Mouse (Mus musculus) ES-Bruce4 (cell line): Measurements from ENCODE around the gene Cap1. TPM values are rescaled to one million over a fixed set of nuclear protein-coding genes. Genes with fewer than 3 reads are reported as not detected.
A peak's percentile ranks its signal among the peaks of the same experiment; 100 is the strongest.

Experiments
- H3K27ac ChIP-seq: 2 replicates; pipeline ENCODE4 v1.5.1; 2012; ENCODE audit warnings: low read length, inconsistent platforms; ENCODE audit not compliant: insufficient read depth
- H3K27me3 ChIP-seq: 2 replicates; pipeline ENCODE4 v1.6.1; 2012; ENCODE audit warnings: mild to moderate bottlenecking, low read length, inconsistent platforms; ENCODE audit not compliant: control insufficient read depth, poor library complexity, insufficient read depth, severe bottlenecking
- H3K36me3 ChIP-seq: 2 replicates; pipeline ENCODE4 v1.6.1; 2012; ENCODE audit warnings: inconsistent platforms, mild to moderate bottlenecking, low read length, moderate library complexity; ENCODE audit not compliant: control insufficient read depth, poor library complexity, insufficient read depth, severe bottlenecking
- H3K4me1 ChIP-seq: one replicate; pipeline ENCODE4 v1.8.1; 2011; ENCODE audit warnings: low read length; ENCODE audit not compliant: control insufficient read depth, insufficient read depth
- H3K4me3 ChIP-seq: 2 replicates; pipeline ENCODE4 v1.5.1; 2011; ENCODE audit warnings: low read depth, mild to moderate bottlenecking, low read length
- H3K9ac ChIP-seq: 2 replicates; pipeline ENCODE4 v1.6.1; 2012; ENCODE audit warnings: low read depth, mild to moderate bottlenecking, inconsistent platforms; ENCODE audit not compliant: poor library complexity, severe bottlenecking
- H3K9me3 ChIP-seq: replicated peaks from 2 replicates; pipeline ENCODE4 v1.6.1; 2012; ENCODE audit warnings: mild to moderate bottlenecking, low read length, inconsistent platforms; ENCODE audit not compliant: control insufficient read depth, poor library complexity, insufficient read depth, severe bottlenecking
- CTCF ChIP-seq: IDR thresholded peaks from one replicate; pipeline ENCODE4 v1.8.1; 2011; ENCODE audit warnings: low read depth, low read length
- EP300 ChIP-seq: IDR thresholded peaks from 2 replicates; pipeline ENCODE4 v1.6.1; 2011; ENCODE audit warnings: low read depth, low read length; ENCODE audit not compliant: insufficient read depth
- POLR2A ChIP-seq: IDR thresholded peaks from one replicate; pipeline ENCODE4 v1.8.1; 2011; ENCODE audit warnings: low read length; ENCODE audit not compliant: insufficient read depth
- polyA plus RNA-seq: library from polyadenylated mRNA; stranded (reverse); fragments of >200 nt; gene quantifications from 2 replicates; pipeline ENCODE4 v1.2.4, GENCODE M21; 2011; ENCODE audit warnings: low read depth; ENCODE audit not compliant: missing spikeins, insufficient read depth, insufficient read length

The Cap1 gene
- polyA plus RNA-seq, 1 experiment = 183 TPM

DNA sequence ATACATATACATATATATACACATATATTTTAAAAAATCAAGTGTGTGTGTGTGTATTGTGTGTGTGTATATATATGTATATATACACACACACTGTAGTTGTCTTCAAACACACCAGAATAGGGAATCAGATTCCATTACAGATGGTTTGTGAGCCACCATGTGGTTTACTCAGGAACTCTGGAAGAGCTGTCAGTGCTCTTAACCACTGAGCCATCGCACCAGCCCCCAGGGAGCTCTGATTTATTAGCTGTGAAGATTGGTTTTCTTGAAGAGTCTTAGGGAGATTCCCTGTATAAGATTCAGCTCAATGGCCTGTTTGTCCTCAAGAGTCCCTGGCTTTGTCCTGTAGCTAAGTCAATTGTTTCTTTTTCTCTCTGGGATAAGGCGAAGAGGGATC is 47.9 kb downstream of the Cap1 start:
- Histone ChIP-seq H3K27ac (no peak overlapping the region), H3K27me3 (no peaks in the 10 kb centered on the region), H3K9me3 (peaks cover 4% of the 10 kb centered on the region; the same call in 1 of the 2 replicates), H3K36me3 (no peaks in the 10 kb centered on the region), H3K4me3 (no peak overlapping the region), H3K9ac (no peak overlapping the region), H3K4me1 (peaks cover 1% of the 10 kb centered on the region)
- TF ChIP-seq CTCF (no peak), POLR2A (no peak), EP300 (no peak)

DNA sequence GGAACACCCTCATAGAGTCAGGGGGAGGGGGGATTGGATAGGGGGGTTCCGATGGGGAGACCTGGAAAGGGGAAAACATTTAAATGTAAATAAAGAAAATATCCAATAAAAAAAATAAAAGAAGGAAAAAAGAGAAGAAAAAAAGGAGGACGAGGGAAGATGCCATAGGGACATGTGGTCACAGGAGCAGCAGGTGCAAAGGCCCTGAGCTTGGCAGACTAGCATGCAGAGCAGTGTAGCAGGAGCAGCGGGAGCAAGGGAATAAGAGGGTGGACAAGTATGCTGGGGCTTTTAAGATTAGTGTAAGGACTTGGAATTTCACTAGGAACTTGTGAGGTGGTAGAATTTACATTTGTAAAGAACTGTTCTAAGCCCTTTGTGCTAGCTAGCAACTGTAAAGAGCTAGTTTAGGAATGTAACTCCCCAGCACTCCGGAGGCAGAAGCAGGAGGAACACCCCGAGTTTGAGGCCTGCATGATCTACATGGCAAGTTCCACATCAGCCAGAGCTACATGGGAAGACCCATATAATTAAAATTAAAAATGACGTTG is 48.6 kb downstream of the Cap1 start:
- H3K27me3 ChIP-seq = no peaks in the 10 kb centered on the region
- H3K27ac ChIP-seq = no peak overlapping the region
- no peak overlapping the region for H3K4me3 ChIP-seq
- H3K9ac ChIP-seq = 0 out of 2 replicates have a peak overlapping the region, but pooled peaks have one; percentile 19
- H3K36me3 ChIP-seq = no peaks in the 10 kb centered on the region
- H3K4me1 ChIP-seq = peaks cover 1% of the 10 kb centered on the region
- TF ChIP-seq POLR2A (no peak), EP300 (no peak), CTCF (no peak)
- H3K9me3 ChIP-seq = peaks cover 4% of the 10 kb centered on the region; the same call in 1 of the 2 replicates

DNA sequence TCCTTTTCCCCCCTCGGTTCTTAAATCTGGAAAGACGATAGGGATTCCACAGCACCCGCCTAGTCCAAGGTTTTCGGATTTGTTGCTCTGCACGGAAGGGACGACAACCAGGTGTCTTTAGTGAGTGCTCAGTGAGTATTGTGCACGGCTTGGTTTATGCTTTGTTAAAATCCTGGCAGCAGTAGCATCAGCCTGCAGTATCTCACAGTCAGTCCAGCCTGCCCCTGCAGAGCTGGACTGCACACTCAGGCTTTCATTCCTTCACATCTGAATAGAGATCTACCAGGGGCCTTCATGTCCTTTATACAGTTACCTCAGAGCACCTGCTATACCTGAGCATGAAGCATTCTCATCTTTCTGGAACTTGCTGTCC is 49.5 kb downstream of the Cap1 start:
- TF ChIP-seq EP300 (no peak), CTCF (no peak), POLR2A (no peak)
- Histone ChIP-seq H3K4me3 (peak overlapping the region; percentile 71), H3K4me1 (peaks cover 1% of the 10 kb centered on the region), H3K9ac (peak overlapping the region; percentile 19), H3K27ac (no peak overlapping the region), H3K9me3 (no peaks in the 10 kb centered on the region), H3K36me3 (no peaks in the 10 kb centered on the region), H3K27me3 (no peaks in the 10 kb centered on the region)

DNA sequence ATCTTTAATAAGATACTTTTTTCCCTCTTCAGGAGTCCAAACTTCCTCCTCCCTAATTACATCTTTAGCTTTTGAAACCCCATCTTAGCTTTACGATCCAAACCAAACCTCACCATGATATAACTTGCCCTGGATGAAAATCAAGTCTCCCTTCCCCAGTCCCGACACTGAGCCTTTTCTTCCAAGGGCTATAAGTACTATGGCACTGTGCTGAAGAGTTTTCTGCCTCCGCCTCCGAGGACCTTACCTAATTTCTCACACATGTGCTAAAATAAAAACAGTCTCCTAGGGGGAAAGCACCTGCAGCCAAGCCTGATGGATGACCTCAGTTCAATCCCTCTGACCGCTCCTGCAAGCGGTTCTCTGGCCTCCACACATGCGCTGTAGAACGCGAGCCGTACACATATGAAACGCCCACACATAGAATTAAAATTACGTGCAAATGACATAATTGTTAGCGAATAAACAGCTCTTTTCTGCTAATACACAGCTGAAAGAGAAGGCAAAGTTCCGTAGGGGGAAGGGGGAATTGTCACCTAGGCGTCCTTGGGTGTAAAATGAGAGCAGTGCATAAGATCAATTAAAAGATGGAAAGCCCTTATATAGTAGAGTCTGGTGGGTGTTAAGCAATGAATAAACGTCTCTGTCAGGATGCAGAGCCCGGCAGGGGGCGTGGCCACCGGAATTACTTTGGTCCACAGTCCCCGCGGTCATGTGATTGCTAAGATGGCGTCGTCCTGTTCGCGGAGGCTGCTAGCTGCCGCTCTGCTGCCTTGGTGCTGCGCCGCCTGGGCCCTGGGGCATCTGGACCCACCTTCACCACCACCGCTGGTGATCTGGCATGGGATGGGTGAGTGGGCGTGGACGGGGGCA is 50.1 kb downstream of the Cap1 start, which contains the start of gene Ppt1:
Ppt1 (plus strand) TSS at position 713 of the 873 bp plus-strand sequence.
- Histone ChIP-seq H3K36me3 (no peaks in the 10 kb centered on the region), H3K4me1 (peaks cover 1% of the 10 kb centered on the region), H3K27me3 (no peaks in the 10 kb centered on the region), H3K9me3 (no peaks in the 10 kb centered on the region), H3K4me3 (peak within 1 kb of the TSS; percentile 71), H3K9ac (peak within 1 kb of the TSS; percentile 19), H3K27ac (no peak within 1 kb of the TSS)
- TF ChIP-seq EP300 = no peak
- TF ChIP-seq POLR2A = peak; percentile 23

DNA sequence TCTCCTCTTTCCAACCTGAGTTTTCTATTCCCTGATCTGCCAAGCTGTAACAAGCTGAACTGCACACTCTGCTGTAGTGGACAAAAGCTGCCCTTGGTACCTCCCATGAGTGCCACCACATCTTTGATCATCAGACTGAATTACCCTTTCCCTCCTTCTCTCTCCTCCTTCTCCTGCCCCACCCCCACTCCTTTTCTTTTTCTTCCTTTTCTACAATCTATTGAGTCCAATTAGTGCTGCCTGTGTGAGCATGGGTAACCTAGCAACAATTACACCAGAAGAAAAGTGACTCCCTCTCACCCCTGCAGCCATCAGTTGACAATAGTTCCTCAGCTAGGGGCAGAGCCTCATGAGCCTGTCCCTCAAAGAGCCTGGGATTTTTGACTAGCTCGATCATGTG is 54.0 kb downstream of the Cap1 start:
- H3K27me3 ChIP-seq = no peaks in the 10 kb centered on the region
- H3K9ac ChIP-seq = no peak overlapping the region
- H3K9me3 ChIP-seq = no peaks in the 10 kb centered on the region
- H3K27ac ChIP-seq = no peak overlapping the region
- peaks cover under 1% of the 10 kb centered on the region for H3K4me1 ChIP-seq
- no peak for TF ChIP-seq POLR2A
- TF ChIP-seq EP300 = no peak
- TF ChIP-seq CTCF = no peak
- no peaks in the 10 kb centered on the region for H3K36me3 ChIP-seq
- no peak overlapping the region for H3K4me3 ChIP-seq

GRCm38 (mm10) chr4:122829339-122829738 is 56.5 kb downstream of the Cap1 start:
- H3K27ac ChIP-seq = no peak overlapping the region
- H3K27me3 ChIP-seq = no peaks in the 10 kb centered on the region
- H3K36me3 ChIP-seq = no peaks in the 10 kb centered on the region
- no peaks in the 10 kb centered on the region for H3K4me1 ChIP-seq
- peaks cover 6% of the 10 kb centered on the region for H3K9me3 ChIP-seq
- H3K4me3 ChIP-seq = no peak overlapping the region
- no peak overlapping the region for H3K9ac ChIP-seq
- no peak for TF ChIP-seq CTCF
- TF ChIP-seq EP300 = no peak
